Mouse (Mus musculus) liver, embryonic 13.5 days (tissue): Measurements from ENCODE around the gene Gpatch8. TPM values are rescaled to one million over a fixed set of nuclear protein-coding genes. Genes with fewer than 3 reads are reported as not detected.

Experiments used
- ATAC-seq: fragments of 200-750 bp; cut with Nextera tagmentation; 2 replicates; pipeline ENCODE4 v1.8.0; 2017; ENCODE audit warnings: low read depth, mild to moderate bottlenecking, moderate number of reproducible peaks, moderate library complexity
- DNase-seq: peaks from one replicate; pipeline ENCODE4 v3.0.0; 2022
- H3K27ac ChIP-seq: fragments of 300-500 bp; sonication (generic); 2 replicates; pipeline ENCODE4 v1.5.1; 2015; ENCODE audit warnings: moderate library complexity, mild to moderate bottlenecking, inconsistent platforms
- H3K27me3 ChIP-seq: fragments of 300-500 bp; sonication (generic); 2 replicates; pipeline ENCODE4 v1.6.1; 2015; ENCODE audit warnings: mild to moderate bottlenecking, inconsistent platforms
- H3K36me3 ChIP-seq: fragments of 300-500 bp; sonication (generic); 2 replicates; pipeline ENCODE4 v1.6.1; 2015; ENCODE audit warnings: mild to moderate bottlenecking, inconsistent platforms
- H3K4me1 ChIP-seq: fragments of 300-500 bp; sonication (generic); replicated peaks from 2 replicates; pipeline ENCODE4 v1.6.1; 2015; ENCODE audit warnings: inconsistent platforms
- H3K4me2 ChIP-seq: fragments of 300-500 bp; sonication (generic); 2 replicates; pipeline ENCODE4 v1.6.1; 2015; ENCODE audit warnings: inconsistent platforms, mild to moderate bottlenecking, moderate library complexity
- H3K4me3 ChIP-seq: fragments of 300-500 bp; sonication (generic); replicated peaks from 2 replicates; pipeline ENCODE4 v1.5.1; 2015; ENCODE audit warnings: mild to moderate bottlenecking, inconsistent platforms
- H3K9ac ChIP-seq: fragments of 300-500 bp; sonication (generic); 2 replicates; pipeline ENCODE4 v1.6.1; 2015; ENCODE audit warnings: mild to moderate bottlenecking, inconsistent platforms
- H3K9me3 ChIP-seq: fragments of 300-500 bp; sonication (generic); replicated peaks from 2 replicates; pipeline ENCODE4 v1.6.1; 2016; ENCODE audit warnings: inconsistent platforms
- WGBS: fragments of 180-500 bp; shearing (Covaris S2); methylation state at CpG from one replicate; pipeline ENCODE4 v1.1.7; 2015; ENCODE audit not compliant: insufficient replicate concordance; 5-methylcytosine and 5-hydroxymethylcytosine counted together
- polyA plus RNA-seq: library from polyadenylated mRNA; unstranded; fragments of >200 nt; fragmentation: Nextera tagmentation; extraction: Ambion mirVana; gene quantifications from 2 replicates; pipeline ENCODE4 v1.2.1, GENCODE M21; 2015

Gene Gpatch8
- polyA plus RNA-seq, 1 experiment from 2014 or later: 18.0 TPM

- peak overlapping the region; percentile 85 for H3K4me2 ChIP-seq
- peaks cover 88% of the 10 kb centered on the region for H3K27me3 ChIP-seq
- H3K27ac ChIP-seq: peak overlapping the region; percentile 53
- 2% methylated on average over 48 of the region's 49 CpGs for WGBS
- H3K9ac ChIP-seq: peak overlapping the region; percentile 72
- peak overlapping the region; percentile 65 for H3K4me3 ChIP-seq
- DNase-seq (no peak), ATAC-seq (no peak; the same call in 1 of the 2 replicates)
- no peaks in the 10 kb centered on the region for H3K36me3 ChIP-seq
- H3K9me3 ChIP-seq: no peaks in the 10 kb centered on the region
- H3K4me1 ChIP-seq: peaks cover 29% of the 10 kb centered on the region
These were observed 109.4 kb downstream of the Gpatch8 start for GRCm38 (mm10) chr11:102446581-102447461.

- 31% methylated on average over 7 of the region's 7 CpGs for WGBS
- Histone ChIP-seq H3K9ac (no peak overlapping the region), H3K4me3 (peak overlapping the region; percentile 65; the same call in 1 of the 2 replicates), H3K4me1 (peaks cover 29% of the 10 kb centered on the region), H3K27ac (peak overlapping the region; percentile 53; the same call in 1 of the 2 replicates), H3K4me2 (peak overlapping the region; percentile 85), H3K9me3 (no peaks in the 10 kb centered on the region), H3K36me3 (no peaks in the 10 kb centered on the region), H3K27me3 (peaks cover 81% of the 10 kb centered on the region)
- ATAC-seq (no peak), DNase-seq (no peak)
These were observed 110.3 kb downstream of the Gpatch8 start for GRCm38 (mm10) chr11:102445891-102446361.

- Histone ChIP-seq H3K4me3 (no peak overlapping the region; the same call in 1 of the 2 replicates), H3K9ac (no peak overlapping the region), H3K36me3 (no peaks in the 10 kb centered on the region), H3K4me2 (0 out of 2 replicates have a peak overlapping the region, but pooled peaks have one; percentile 85), H3K4me1 (peaks cover 29% of the 10 kb centered on the region), H3K9me3 (no peaks in the 10 kb centered on the region), H3K27me3 (peaks cover 78% of the 10 kb centered on the region), H3K27ac (no peak overlapping the region)
- 44% methylated on average over 10 of the region's 10 CpGs for WGBS
- no peak for DNase-seq
- no peak for ATAC-seq
These were observed 110.8 kb downstream of the Gpatch8 start for GRCm38 (mm10) chr11:102445264-102445890.

- H3K27me3 ChIP-seq: peaks cover 78% of the 10 kb centered on the region
- no peak overlapping the region for H3K9ac ChIP-seq
- H3K27ac ChIP-seq: no peak overlapping the region
- H3K4me2 ChIP-seq: no peak overlapping the region
- no peaks in the 10 kb centered on the region for H3K36me3 ChIP-seq
- no peaks in the 10 kb centered on the region for H3K9me3 ChIP-seq
- no peak overlapping the region for H3K4me3 ChIP-seq
- H3K4me1 ChIP-seq: peaks cover 29% of the 10 kb centered on the region
- 50% methylated on average over 6 of the region's 6 CpGs for WGBS
- no peak for DNase-seq
- no peak for ATAC-seq
These were observed 111.4 kb downstream of the Gpatch8 start for GRCm38 (mm10) chr11:102444781-102445180.

- no peaks in the 10 kb centered on the region for H3K9me3 ChIP-seq
- ATAC-seq (no peak), DNase-seq (no peak)
- peaks cover 78% of the 10 kb centered on the region for H3K27me3 ChIP-seq
- H3K4me3 ChIP-seq: no peak overlapping the region
- H3K27ac ChIP-seq: no peak overlapping the region
- H3K9ac ChIP-seq: no peak overlapping the region
- H3K36me3 ChIP-seq: no peaks in the 10 kb centered on the region
- 71% methylated on average over 3 of the region's 3 CpGs for WGBS
- no peak overlapping the region for H3K4me2 ChIP-seq
- peaks cover 29% of the 10 kb centered on the region for H3K4me1 ChIP-seq
These were observed 111.9 kb downstream of the Gpatch8 start for GRCm38 (mm10) chr11:102444321-102444720.

- DNase-seq (no peak), ATAC-seq (no peak)
- Histone ChIP-seq H3K4me2 (no peak overlapping the region), H3K4me3 (no peak overlapping the region), H3K9me3 (no peaks in the 10 kb centered on the region), H3K4me1 (peaks cover 29% of the 10 kb centered on the region), H3K9ac (no peak overlapping the region), H3K27me3 (peaks cover 78% of the 10 kb centered on the region), H3K27ac (no peak overlapping the region), H3K36me3 (no peaks in the 10 kb centered on the region)
- 63% methylated on average over 12 of the region's 12 CpGs for WGBS
These were observed 112.5 kb downstream of the Gpatch8 start for GRCm38 (mm10) chr11:102443740-102444139.

- Histone ChIP-seq H3K4me2 (no peak overlapping the region), H3K9me3 (no peaks in the 10 kb centered on the region), H3K9ac (no peak overlapping the region), H3K36me3 (no peaks in the 10 kb centered on the region), H3K27me3 (peaks cover 78% of the 10 kb centered on the region), H3K4me3 (no peak overlapping the region), H3K27ac (no peak overlapping the region), H3K4me1 (peaks cover 32% of the 10 kb centered on the region)
- DNase-seq: no peak
- 83% methylated on average over 6 of the region's 6 CpGs for WGBS
- ATAC-seq: no peak
These were observed 114.1 kb downstream of the Gpatch8 start for GRCm38 (mm10) chr11:102442089-102442488.

- ATAC-seq (no peak), DNase-seq (no peak)
- peaks cover 76% of the 10 kb centered on the region for H3K27me3 ChIP-seq
- H3K4me2 ChIP-seq: no peak overlapping the region
- no peak overlapping the region for H3K9ac ChIP-seq
- peaks cover 26% of the 10 kb centered on the region for H3K4me1 ChIP-seq
- 57% methylated on average over 3 of the region's 3 CpGs for WGBS
- no peaks in the 10 kb centered on the region for H3K36me3 ChIP-seq
- H3K9me3 ChIP-seq: no peaks in the 10 kb centered on the region
- H3K4me3 ChIP-seq: no peak overlapping the region
- no peak overlapping the region for H3K27ac ChIP-seq
These were observed 114.8 kb downstream of the Gpatch8 start for GRCm38 (mm10) chr11:102441434-102441833.

- H3K27me3 ChIP-seq: peaks cover 76% of the 10 kb centered on the region
- H3K4me2 ChIP-seq: no peak overlapping the region
- no peaks in the 10 kb centered on the region for H3K9me3 ChIP-seq
- H3K27ac ChIP-seq: no peak overlapping the region
- no peak for DNase-seq
- no peak for ATAC-seq
- WGBS: 79% methylated on average over 8 of the region's 8 CpGs
- H3K4me1 ChIP-seq: peaks cover 18% of the 10 kb centered on the region
- no peak overlapping the region for H3K4me3 ChIP-seq
- H3K9ac ChIP-seq: no peak overlapping the region
- peaks cover 5% of the 10 kb centered on the region; the same call in 1 of the 2 replicates for H3K36me3 ChIP-seq
These were observed 115.9 kb downstream of the Gpatch8 start for GRCm38 (mm10) chr11:102440255-102440654.

- 72% methylated on average over 14 of the region's 14 CpGs for WGBS
- Histone ChIP-seq H3K9me3 (no peaks in the 10 kb centered on the region), H3K4me1 (peaks cover 16% of the 10 kb centered on the region), H3K9ac (no peak overlapping the region), H3K36me3 (peaks cover 10% of the 10 kb centered on the region; the same call in 1 of the 2 replicates), H3K4me3 (no peak overlapping the region), H3K27ac (no peak overlapping the region), H3K4me2 (no peak overlapping the region), H3K27me3 (peaks cover 73% of the 10 kb centered on the region)
- no peak for ATAC-seq
- no peak for DNase-seq
These were observed 116.8 kb downstream of the Gpatch8 start for GRCm38 (mm10) chr11:102439093-102440082.
